Comparison of ENCODE assay signal across 8 mouse cellular contexts in the genomic region with DNA sequence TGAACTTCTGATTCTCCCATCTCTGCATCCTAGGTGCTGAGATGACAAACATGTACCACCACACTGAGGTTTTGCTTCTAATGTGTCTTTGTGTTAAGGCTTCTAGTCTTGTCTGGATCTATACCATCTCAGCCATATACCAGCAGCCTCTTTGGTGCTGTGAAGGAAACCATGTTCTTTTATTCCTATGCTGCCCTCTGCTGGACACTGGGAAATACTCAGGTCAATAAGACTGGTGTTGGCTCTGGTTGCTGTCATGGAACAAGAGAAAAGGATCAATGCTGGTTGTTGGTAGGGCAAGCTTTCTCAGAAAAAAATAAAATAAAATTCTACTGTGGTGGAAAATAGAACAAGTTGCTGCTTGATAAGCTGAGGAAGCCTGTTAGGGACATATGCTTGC. TPM values are rescaled to one million over a fixed set of nuclear protein-coding genes. Genes with fewer than 3 reads are reported as not detected.
A peak's percentile ranks its signal among the peaks of the same experiment; 100 is the strongest.
DNase-seq lines count a peak whose midpoint lies in the region; ATAC-seq and TF ChIP-seq lines count a peak whose summit lies in the region.

No protein-coding gene starts in this region.

- H3K4me3 ChIP-seq in forebrain, postnatal 0 days (ENCODE audit: low read depth, low read length), result no peak overlapping the region
- no peak overlapping the region for H3K4me3 ChIP-seq in forebrain, embryonic 16.5 days (replicated peaks; ENCODE audit: low read length)

- peak; percentile 60 for DNase-seq in forebrain, postnatal 0 days
- peak; percentile 6 for DNase-seq in urinary bladder, postnatal 25 days (ENCODE audit: low spot score)
- no peak for DNase-seq in urinary bladder, postnatal 10 days (ENCODE audit: low spot score)
- peak; percentile 13 for DNase-seq in heart, adult 8-10 months (ENCODE audit: low spot score)
- DNase-seq in layer of hippocampus, postnatal 10 days (ENCODE audit: low spot score in 2 of 2), result peak; percentile 29 to 32
- DNase-seq in retina, embryonic 14.5 days (ENCODE audit: low spot score), result peak; percentile 38

- H3K27ac ChIP-seq in forebrain, postnatal 0 days (ENCODE audit: low read depth, low read length), result no peak overlapping the region
- no peak overlapping the region for H3K27ac ChIP-seq in forebrain, embryonic 16.5 days (ENCODE audit: low read length)

- H3K36me3 ChIP-seq in forebrain, postnatal 0 days (ENCODE audit: insufficient read depth), result no peaks in the 10 kb centered on the region
- H3K36me3 ChIP-seq in forebrain, embryonic 16.5 days (ENCODE audit: control insufficient read depth, insufficient read depth), result no peaks in the 10 kb centered on the region

- ATAC-seq in forebrain, postnatal 0 days, result no peak
- no peak for ATAC-seq in forebrain, embryonic 16.5 days
- no peak for ATAC-seq in activated CD4-positive, CD25-positive, alpha-beta regulatory T cell, adult 4 months

- H3K9me3 ChIP-seq in forebrain, postnatal 0 days (ENCODE audit: low read length), result no peaks in the 10 kb centered on the region
- H3K9me3 ChIP-seq in forebrain, embryonic 16.5 days (ENCODE audit: control insufficient read depth, low read length), result no peaks in the 10 kb centered on the region

- H3K27me3 ChIP-seq in forebrain, postnatal 0 days (ENCODE audit: insufficient read depth, low read length), result no peaks in the 10 kb centered on the region
- H3K27me3 ChIP-seq in forebrain, embryonic 16.5 days (replicated peaks; ENCODE audit: control insufficient read depth, insufficient read depth, low read length), result no peaks in the 10 kb centered on the region

- H3K9ac ChIP-seq in forebrain, postnatal 0 days, result no peak overlapping the region
- no peak overlapping the region for H3K9ac ChIP-seq in forebrain, embryonic 16.5 days (replicated peaks; ENCODE audit: low read depth, low read length)

- H3K4me2 ChIP-seq in forebrain, postnatal 0 days (ENCODE audit: low read depth), result no peak overlapping the region
- no peak overlapping the region for H3K4me2 ChIP-seq in forebrain, embryonic 16.5 days (ENCODE audit: low read length)

- H3K4me1 ChIP-seq in forebrain, postnatal 0 days (ENCODE audit: insufficient read depth), result no peaks in the 10 kb centered on the region
- no peaks in the 10 kb centered on the region for H3K4me1 ChIP-seq in forebrain, embryonic 16.5 days (replicated peaks; ENCODE audit: control insufficient read depth, insufficient read depth, low read length)

- peak; percentile 68 for TF ChIP-seq CTCF in forebrain, postnatal 0 days (IDR thresholded peaks at IDR 0.05; ENCODE audit: low read depth)

RNA-seq across cellular contexts. Expression of a gene that starts 15.6 kb away (rescaled TPM):
- not detected in 2 replicates for total RNA-seq in forebrain, postnatal 0 days (2014; rRNA removed)
- polyA plus RNA-seq in forebrain, postnatal 0 days (2015; fragmentation: Nextera tagmentation; extraction: Ambion mirVana), result not detected in 2 replicates
- not detected in 2 replicates for polyA plus RNA-seq in forebrain, embryonic 16.5 days (2015; fragmentation: Nextera tagmentation; extraction: Ambion mirVana)
- total RNA-seq in heart, adult 8-10 months (2022), result not detected
- total RNA-seq in layer of hippocampus, postnatal 10 days (2021), result not detected
- not detected for polyA plus RNA-seq in activated CD4-positive, CD25-positive, alpha-beta regulatory T cell, adult 4 months (2017; shearing (Covaris generic))

RNA-seq across cellular contexts. Expression of a gene that starts 35.7 kb away (rescaled TPM):
- not detected in 2 replicates for total RNA-seq in forebrain, postnatal 0 days (2014; rRNA removed)
- polyA plus RNA-seq in forebrain, postnatal 0 days (2015; fragmentation: Nextera tagmentation; extraction: Ambion mirVana), result not detected in 2 replicates
- polyA plus RNA-seq in forebrain, embryonic 16.5 days (2015; fragmentation: Nextera tagmentation; extraction: Ambion mirVana), result not detected in 2 replicates
- total RNA-seq in heart, adult 8-10 months (2022), result not detected
- not detected for total RNA-seq in layer of hippocampus, postnatal 10 days (2021)
- polyA plus RNA-seq in activated CD4-positive, CD25-positive, alpha-beta regulatory T cell, adult 4 months (2017; shearing (Covaris generic)), result not detected

RNA-seq across cellular contexts. Expression of a gene that starts 47.4 kb away (rescaled TPM):
- total RNA-seq in forebrain, postnatal 0 days (2014; rRNA removed), result not detected in 2 replicates
- polyA plus RNA-seq in forebrain, postnatal 0 days (2015; fragmentation: Nextera tagmentation; extraction: Ambion mirVana), result not detected in 2 replicates
- polyA plus RNA-seq in forebrain, embryonic 16.5 days (2015; fragmentation: Nextera tagmentation; extraction: Ambion mirVana), result not detected in 2 replicates
- total RNA-seq in heart, adult 8-10 months (2022), result not detected
- not detected for total RNA-seq in layer of hippocampus, postnatal 10 days (2021)
- polyA plus RNA-seq in activated CD4-positive, CD25-positive, alpha-beta regulatory T cell, adult 4 months (2017; shearing (Covaris generic)), result not detected
